Mouse (Mus musculus) MEL (cell line): ENCODE data around the gene Gpcpd1. TPM values are rescaled to one million over a fixed set of nuclear protein-coding genes. Genes with fewer than 3 reads are reported as not detected.
A peak's percentile ranks its signal among the peaks of the same experiment; 100 is the strongest.
"Not testable (repeated sequence)": the region's sequence is repeated elsewhere in the genome, so short reads cannot be mapped to it uniquely, and the experiment has no call there.

Experiments used
- DNase-seq: peaks from one replicate; pipeline ENCODE4 v3.0.0; 2011; ENCODE audit warnings: low read depth, low spot score
- H3K27ac ChIP-seq: 2 replicates; pipeline ENCODE4 v1.5.1; 2012; ENCODE audit warnings: low read depth, mild to moderate bottlenecking, control low read depth, low read length, moderate library complexity; ENCODE audit not compliant: control insufficient read depth
- H3K27me3 ChIP-seq, 2 experiments: fragments of 150-350 bp in 1 of 2; sonication (generic) in 1 of 2; 2 replicates each; pipeline ENCODE4 v1.6.1; 2012; ENCODE audit warnings: low read length in 2 of 2, mild to moderate bottlenecking in 2 of 2, improper control_type of control experiment in 1 of 2, moderate library complexity in 1 of 2; ENCODE audit not compliant: insufficient read depth in 2 of 2, control insufficient read depth in 1 of 2
- H3K36me3 ChIP-seq, 2 experiments: 2 replicates each; pipeline ENCODE4 v1.6.1; 2012 to 2014; ENCODE audit warnings: low read length in 2 of 2, improper control_type of control experiment in 1 of 2, inconsistent platforms in 1 of 2, mild to moderate bottlenecking in 1 of 2; ENCODE audit not compliant: insufficient read depth in 2 of 2, control insufficient read depth in 1 of 2
- H3K4me1 ChIP-seq, 2 experiments: fragments of 150-350 bp in 1 of 2; sonication (generic) in 1 of 2; 2 replicates each; pipeline ENCODE4 v1.6.1; 2012; ENCODE audit warnings: low read length in 2 of 2, improper control_type of control experiment in 1 of 2, mild to moderate bottlenecking in 1 of 2; ENCODE audit not compliant: insufficient read depth in 2 of 2, control insufficient read depth in 1 of 2
- H3K4me3 ChIP-seq, 2 experiments: fragments of 150-350 bp in 1 of 2; sonication (generic) in 1 of 2; 2 replicates each; pipeline ENCODE4 v1.5.1; 2012; ENCODE audit warnings: low read depth in 2 of 2, low read length in 2 of 2, mild to moderate bottlenecking in 2 of 2, moderate library complexity in 2 of 2, control low read depth in 1 of 2, improper control_type of control experiment in 1 of 2; ENCODE audit not compliant: control insufficient read depth in 1 of 2, insufficient read depth in 1 of 2
- H3K79me2 ChIP-seq: 2 replicates; pipeline ENCODE4 v1.6.1; 2012; ENCODE audit warnings: mild to moderate bottlenecking, low read length, moderate library complexity; ENCODE audit not compliant: control insufficient read depth, poor library complexity, insufficient read depth
- H3K9ac ChIP-seq: 2 replicates; pipeline ENCODE4 v1.6.1; 2012; ENCODE audit warnings: low read depth, mild to moderate bottlenecking, control low read depth, low read length, moderate library complexity; ENCODE audit not compliant: control insufficient read depth, poor library complexity, severe bottlenecking
- H3K9me3 ChIP-seq: fragments of 150-350 bp; sonication (generic); replicated peaks from 2 replicates; pipeline ENCODE4 v1.6.1; 2012; ENCODE audit warnings: mild to moderate bottlenecking, low read length, improper control_type of control experiment, moderate library complexity; ENCODE audit not compliant: insufficient read depth
- BHLHE40 ChIP-seq: IDR thresholded peaks from 2 replicates; pipeline ENCODE4 v1.6.1; 2012; ENCODE audit warnings: low read depth, mild to moderate bottlenecking, inconsistent platforms, low read length, improper control_type of control experiment, borderline replicate concordance
- CHD1 ChIP-seq: IDR thresholded peaks from 2 replicates; pipeline ENCODE4 v1.6.1; 2012; ENCODE audit warnings: low read depth, mild to moderate bottlenecking, inconsistent platforms, low read length, improper control_type of control experiment
- ELF1 ChIP-seq: IDR thresholded peaks from 2 replicates; pipeline ENCODE4 v1.6.1; 2014; ENCODE audit warnings: low read depth, mild to moderate bottlenecking, inconsistent platforms, low read length, improper control_type of control experiment, moderate library complexity
- GABPA ChIP-seq: IDR thresholded peaks from 2 replicates; pipeline ENCODE4 v1.6.1; 2012; ENCODE audit warnings: low read depth, mild to moderate bottlenecking, inconsistent platforms, low read length, improper control_type of control experiment, moderate library complexity
- HCFC1 ChIP-seq: IDR thresholded peaks from 2 replicates; pipeline ENCODE4 v1.6.1; 2012; ENCODE audit warnings: low read depth, mild to moderate bottlenecking, inconsistent platforms, low read length, improper control_type of control experiment, moderate library complexity
- MXI1 ChIP-seq: IDR thresholded peaks from 2 replicates; pipeline ENCODE4 v1.6.1; 2011; ENCODE audit warnings: mild to moderate bottlenecking, low read depth, low read length, improper control_type of control experiment
- MYB ChIP-seq: IDR thresholded peaks from 2 replicates; pipeline ENCODE4 v1.6.1; 2011; ENCODE audit warnings: mild to moderate bottlenecking, low read depth, low read length, improper control_type of control experiment
- MYC ChIP-seq: IDR thresholded peaks from 2 replicates; pipeline ENCODE4 v1.6.1; 2011; ENCODE audit warnings: low read depth, mild to moderate bottlenecking, low read length, improper control_type of control experiment, moderate library complexity
- POLR2A ChIP-seq, 2 experiments: IDR thresholded peaks; 2 replicates each; pipeline ENCODE4 v1.6.1; 2011 to 2012; ENCODE audit warnings: low read length in 2 of 2, mild to moderate bottlenecking in 2 of 2, control low read depth in 1 of 2, improper control_type of control experiment in 1 of 2, low read depth in 1 of 2, moderate library complexity in 1 of 2; ENCODE audit not compliant: control insufficient read depth in 1 of 2, insufficient read depth in 1 of 2, poor library complexity in 1 of 2
- POLR2AphosphoS2 ChIP-seq: IDR thresholded peaks from 2 replicates; pipeline ENCODE4 v1.6.1; 2011; ENCODE audit warnings: low read length, improper control_type of control experiment
- SMC3 ChIP-seq: IDR thresholded peaks from 2 replicates; pipeline ENCODE4 v1.6.1; 2011; ENCODE audit warnings: low read depth, low read length, improper control_type of control experiment
- TAL1 ChIP-seq: IDR thresholded peaks from 2 replicates; pipeline ENCODE4 v1.6.1; 2012; ENCODE audit warnings: mild to moderate bottlenecking, inconsistent platforms, low read length, moderate library complexity, mixed read lengths
- USF1 ChIP-seq: IDR thresholded peaks from 2 replicates; pipeline ENCODE4 v1.6.1; 2014; ENCODE audit warnings: low read depth, mild to moderate bottlenecking, inconsistent platforms, low read length, improper control_type of control experiment, moderate library complexity
- USF2 ChIP-seq, 2 experiments: IDR thresholded peaks; 2 replicates each; pipeline ENCODE4 v1.6.1; 2011 to 2012; ENCODE audit warnings: improper control_type of control experiment in 2 of 2, low read length in 2 of 2, borderline replicate concordance in 1 of 2, inconsistent platforms in 1 of 2, low read depth in 1 of 2, mild to moderate bottlenecking in 1 of 2; ENCODE audit not compliant: insufficient read depth in 1 of 2
- ZC3H11A ChIP-seq: IDR thresholded peaks from 2 replicates; pipeline ENCODE4 v1.6.1; 2012; ENCODE audit warnings: low read depth, mild to moderate bottlenecking, inconsistent platforms, low read length, improper control_type of control experiment
- ZNF384 ChIP-seq: IDR thresholded peaks from 2 replicates; pipeline ENCODE4 v1.6.1; 2012; ENCODE audit warnings: low read depth, mild to moderate bottlenecking, inconsistent platforms, low read length, improper control_type of control experiment
- polyA plus RNA-seq, 2 experiments: library from polyadenylated mRNA; stranded (reverse) in 1 of 2; unstranded in 1 of 2; fragments of >175 nt in 1 of 2; fragments of >200 nt in 1 of 2; gene quantifications; 2 replicates each; pipeline versions ENCODE4 v1.2.1 to v1.2.4; 2012; ENCODE audit warnings: low replicate concordance in 2 of 2, low read depth in 1 of 2; ENCODE audit not compliant: insufficient read length in 2 of 2, insufficient read depth in 1 of 2, missing spikeins in 1 of 2
- total RNA-seq: library from RNA; depleted of rRNA; stranded (reverse); fragments of 300-350 nt; gene quantifications from 2 replicates; pipeline ENCODE4 v1.2.3, GENCODE M21; 2012

The Gpcpd1 gene
- total and polyA plus RNA-seq, 3 experiments, result 2.9 to 4.5 TPM; not detected in 1

GRCm38 (mm10) chr2:132592126-132592525, 4.6 kb upstream of the Gpcpd1 start:
- TF ChIP-seq POLR2A (IDR thresholded peaks at IDR 0.05; ENCODE audit: control insufficient read depth in 1 of 2, insufficient read depth in 1 of 2, low read depth in 1 of 2, low read length in 2 of 2, poor library complexity in 1 of 2) (no peak), POLR2AphosphoS2 (no peak), USF1 (no peak), USF2 (IDR thresholded peaks at IDR 0.05; ENCODE audit: borderline replicate concordance in 1 of 2, insufficient read depth in 1 of 2, low read depth in 1 of 2, low read length in 2 of 2) (no peak), ZC3H11A (no peak), MYB (no peak), HCFC1 (no peak), GABPA (no peak), MYC (no peak), MXI1 (no peak), ELF1 (no peak), CHD1 (no peak), SMC3 (no peak), BHLHE40 (no peak), TAL1 (no peak)
- TF ChIP-seq, all 39 proteins: peak for 0
- Histone ChIP-seq H3K4me3 (no peak overlapping the region), H3K79me2 (no peaks in the 10 kb centered on the region), H3K9ac (no peak overlapping the region), H3K9me3 (no peaks in the 10 kb centered on the region), H3K27me3 (no peaks in the 10 kb centered on the region), H3K4me1 (peaks cover 0 to 5% of the 10 kb centered on the region in 2 experiments; a peak in 1 of 4 replicates), H3K36me3 (no peaks in the 10 kb centered on the region), H3K27ac (no peak overlapping the region)
- DNase-seq, result no peak

- not testable (repeated sequence) for H3K9me3 ChIP-seq, H3K36me3 ChIP-seq, H3K27me3 ChIP-seq, DNase-seq, H3K9ac ChIP-seq, H3K79me2 ChIP-seq, H3K4me3 ChIP-seq, H3K4me1 ChIP-seq, H3K27ac ChIP-seq
- TF ChIP-seq ZNF384, result peak; percentile 56; the same call in 1 of the 2 replicates
Observed at GRCm38 (mm10) chr2:132591579-132591978, 4.0 kb upstream of the Gpcpd1 start.
